Mouse (Mus musculus): Measurements from ENCODE around the gene Nucb1.

- no peak for TF ChIP-seq CTCF (IDR thresholded peaks at IDR 0.05; ENCODE audit: extremely low read depth, insufficient read depth, insufficient read length, insufficient replicate concordance)
- TF ChIP-seq POLR2A (IDR thresholded peaks at IDR 0.05; ENCODE audit: low read depth, low read length) = no peak
Observed at GRCm38 (mm10) chr7:45486761-45487415, 23.3 kb downstream of the Nucb1 start, which contains the start of gene Gm45808.

Measured in spleen, adult 2 months (tissue).